In genomic region chr7:43854642-43855380, GRCm38 (mm10) we compare ENCODE assay signal across 30 mouse cellular contexts. TPM values are rescaled to one million over a fixed set of nuclear protein-coding genes. Genes with fewer than 3 reads are reported as not detected.
"Had no signal": no experiment of that assay in that cellular context is flagged by ENCODE, and none has a peak within 500 bp of the region (broad histone marks: within the 10 kb centered on the region; RNA-seq: fewer than 3 reads in every experiment).

No protein-coding gene starts in this region.

- DNase-seq: kidney, adult 2 months; layer of hippocampus, adult 9-11 months; liver, embryonic 13.5 days; lung, adult 2 months; lung, postnatal 10 days; right cerebral cortex, adult 18-20 months; right cerebral cortex, postnatal 14 days; right cerebral cortex, postnatal 4 days; thymus, adult 2 months; thymus, postnatal 14 days; thymus, postnatal 4 days had no signal

- H3K9me3 ChIP-seq: liver, embryonic 13.5 days; midbrain, embryonic 12.5 days; midbrain, embryonic 15.5 days; neural tube, embryonic 12.5 days; neural tube, embryonic 15.5 days had no signal

- H3K4me1 ChIP-seq: liver, embryonic 13.5 days; midbrain, embryonic 12.5 days; midbrain, embryonic 15.5 days; neural tube, embryonic 12.5 days; neural tube, embryonic 15.5 days had no signal

- H3K4me2 ChIP-seq: liver, embryonic 13.5 days; midbrain, embryonic 12.5 days; midbrain, embryonic 15.5 days; neural tube, embryonic 12.5 days; neural tube, embryonic 15.5 days had no signal

- H3K9ac ChIP-seq: liver, embryonic 13.5 days; midbrain, embryonic 12.5 days; midbrain, embryonic 15.5 days; neural tube, embryonic 12.5 days; neural tube, embryonic 15.5 days had no signal

- H3K27ac ChIP-seq: kidney, postnatal 0 days; layer of hippocampus, adult 2 months; liver, embryonic 13.5 days; macrophage; midbrain, embryonic 12.5 days; midbrain, embryonic 15.5 days; neural tube, embryonic 12.5 days; neural tube, embryonic 15.5 days had no signal

- H3K36me3 ChIP-seq: liver, embryonic 13.5 days; midbrain, embryonic 12.5 days; midbrain, embryonic 15.5 days; neural tube, embryonic 12.5 days; neural tube, embryonic 15.5 days had no signal

- H3K4me3 ChIP-seq: layer of hippocampus, adult 2 months; liver, embryonic 13.5 days; midbrain, embryonic 12.5 days; midbrain, embryonic 15.5 days; neural tube, embryonic 12.5 days; neural tube, embryonic 15.5 days had no signal

- H3K27me3 ChIP-seq: liver, embryonic 13.5 days; midbrain, embryonic 12.5 days; midbrain, embryonic 15.5 days; neural tube, embryonic 12.5 days; neural tube, embryonic 15.5 days had no signal

- ATAC-seq: midbrain, embryonic 15.5 days had no signal

RNA-seq across cellular contexts. Expression of gene Klk5, which starts 13.0 kb away (rescaled TPM):
- total RNA-seq: layer of hippocampus, adult 2 months; layer of hippocampus, postnatal 25 days; left cerebral cortex, adult 18-20 months; left cerebral cortex, postnatal 36 days; liver, adult 2 months; megakaryocyte, adult 5-6 weeks had no signal
- polyA plus RNA-seq: kidney, adult 2 months; kidney, embryonic 14.5 days; kidney, postnatal 0 days; large intestine, adult 2 months; limb, embryonic 11.5 days; liver, adult 2 months; liver, embryonic 13.5 days; liver, embryonic 16.5 days; macrophage; midbrain, embryonic 15.5 days; neural tube, embryonic 12.5 days; neural tube, embryonic 15.5 days; stomach, embryonic 14.5 days had no signal

RNA-seq across cellular contexts. Expression of gene Klk4, which starts 26.1 kb away (rescaled TPM):
- total RNA-seq: layer of hippocampus, adult 2 months; layer of hippocampus, postnatal 25 days; left cerebral cortex, adult 18-20 months; left cerebral cortex, postnatal 36 days; liver, adult 2 months; megakaryocyte, adult 5-6 weeks had no signal
- polyA plus RNA-seq: kidney, adult 2 months; kidney, postnatal 0 days; large intestine, adult 2 months; liver, adult 2 months; liver, embryonic 13.5 days; liver, embryonic 16.5 days; lung, adult 2 months; macrophage; midbrain, embryonic 12.5 days; neural tube, embryonic 15.5 days; stomach, embryonic 14.5 days; stomach, postnatal 0 days had no signal

RNA-seq across cellular contexts. Expression of gene Klk6, which starts 30.5 kb away (rescaled TPM):
- total RNA-seq: layer of hippocampus, postnatal 25 days; liver, adult 2 months; megakaryocyte, adult 5-6 weeks had no signal
- polyA plus RNA-seq: kidney, adult 2 months; kidney, embryonic 14.5 days; kidney, postnatal 0 days; large intestine, adult 2 months; limb, embryonic 14.5 days; liver, adult 2 months; liver, embryonic 13.5 days; liver, embryonic 16.5 days; macrophage; midbrain, embryonic 12.5 days; midbrain, embryonic 15.5 days; neural tube, embryonic 12.5 days; neural tube, embryonic 15.5 days; stomach, embryonic 14.5 days had no signal

RNA-seq across cellular contexts. Expression of gene Klk7, which starts 43.7 kb away (rescaled TPM):
- total RNA-seq: left cerebral cortex, adult 18-20 months; left cerebral cortex, postnatal 36 days; liver, adult 2 months; megakaryocyte, adult 5-6 weeks had no signal
- polyA plus RNA-seq: kidney, adult 2 months; kidney, embryonic 14.5 days; kidney, postnatal 0 days; large intestine, adult 2 months; limb, embryonic 11.5 days; liver, adult 2 months; liver, embryonic 13.5 days; liver, embryonic 16.5 days; macrophage; midbrain, embryonic 12.5 days; midbrain, embryonic 15.5 days; neural tube, embryonic 12.5 days; neural tube, embryonic 15.5 days; stomach, embryonic 14.5 days had no signal

RNA-seq across cellular contexts. Expression of gene Klk8, which starts 57.4 kb away (rescaled TPM):
- polyA plus RNA-seq: macrophage had no signal
